Mouse (Mus musculus): ENCODE data around the gene Alkbh7.

DNA sequence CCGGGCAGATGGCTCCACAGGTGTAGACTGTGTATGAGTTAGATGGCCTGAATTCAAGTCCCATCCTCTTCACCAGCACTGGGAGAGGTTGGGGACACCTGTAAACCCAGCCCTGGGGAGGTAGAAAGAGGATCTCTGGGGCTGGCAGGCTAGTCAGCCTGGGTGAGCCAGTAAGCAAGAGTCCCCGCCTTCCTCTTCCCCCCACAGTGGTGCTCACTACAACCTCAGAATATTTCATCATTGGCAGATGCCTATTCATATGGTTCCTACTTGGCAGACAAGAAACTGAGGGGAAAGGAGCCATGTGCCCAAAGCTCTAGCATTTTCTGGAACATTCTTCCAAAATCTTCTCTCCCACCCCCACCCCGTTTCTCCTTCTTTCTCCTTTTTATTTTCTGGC, 51.7 kb downstream of the Alkbh7 start:
- no peak for TF ChIP-seq TAL1 (IDR thresholded peaks at IDR 0.05; ENCODE audit: low read length)
- TF ChIP-seq GATA1 (IDR thresholded peaks at IDR 0.05; ENCODE audit: low read length), result no peak

Measured in erythroblast, embryonic 14.5 days (primary cell).